Mouse (Mus musculus) stomach, embryonic 14.5 days (tissue): Measurements from ENCODE around the gene Arrdc1. TPM values are rescaled to one million over a fixed set of nuclear protein-coding genes. Genes with fewer than 3 reads are reported as not detected.
"Not testable (repeated sequence)": the region's sequence is repeated elsewhere in the genome, so short reads cannot be mapped to it uniquely, and the experiment has no call there.

Experiments used
- ATAC-seq: fragments of 200-750 bp; cut with Nextera tagmentation; 2 replicates; pipeline ENCODE4 v1.8.0; 2017; ENCODE audit warnings: low read depth, moderate TSS enrichment; ENCODE audit not compliant: insufficient number of reproducible peaks, insufficient read depth, low FRiP score
- H3K27ac ChIP-seq: fragments of 300-500 bp; sonication (generic); 2 replicates; pipeline ENCODE4 v1.5.1; 2014; ENCODE audit warnings: mild to moderate bottlenecking, low read length, moderate library complexity, mixed read lengths
- H3K27me3 ChIP-seq: fragments of 300-500 bp; sonication (generic); 2 replicates; pipeline ENCODE4 v1.6.1; 2014; ENCODE audit warnings: low read length, control low read depth, mixed read lengths; ENCODE audit not compliant: control insufficient read depth, insufficient read depth
- H3K36me3 ChIP-seq: fragments of 300-500 bp; sonication (generic); 2 replicates; pipeline ENCODE4 v1.6.1; 2014; ENCODE audit warnings: mild to moderate bottlenecking, control low read depth, low read length, moderate library complexity, mixed read lengths; ENCODE audit not compliant: control insufficient read depth, insufficient read depth
- H3K4me1 ChIP-seq: fragments of 300-500 bp; sonication (generic); 2 replicates; pipeline ENCODE4 v1.6.1; 2014; ENCODE audit warnings: low read length, control low read depth, mixed read lengths; ENCODE audit not compliant: control insufficient read depth, insufficient read depth
- H3K4me2 ChIP-seq: fragments of 300-500 bp; sonication (generic); replicated peaks from 2 replicates; pipeline ENCODE4 v1.6.1; 2014; ENCODE audit warnings: low read depth, low read length, control low read depth
- H3K4me3 ChIP-seq: fragments of 300-500 bp; sonication (generic); 2 replicates; pipeline ENCODE4 v1.5.1; 2014; ENCODE audit warnings: low read depth, low read length, control low read depth
- H3K9ac ChIP-seq: fragments of 300-500 bp; sonication (generic); replicated peaks from 2 replicates; pipeline ENCODE4 v1.6.1; 2014; ENCODE audit warnings: low read depth, mild to moderate bottlenecking, control low read depth, low read length, moderate library complexity, mixed read lengths
- H3K9me3 ChIP-seq: fragments of 300-500 bp; sonication (generic); 2 replicates; pipeline ENCODE4 v1.6.1; 2016; ENCODE audit warnings: low read depth, low read length, control low read depth; ENCODE audit not compliant: control insufficient read depth
- WGBS: fragments of 180-500 bp; shearing (Covaris S2); extraction: QIAGEN DNeasy Blood & Tissue Kit; methylation state at CpG from one replicate; pipeline ENCODE4 v1.1.7; 2014; 5-methylcytosine and 5-hydroxymethylcytosine counted together
- polyA plus RNA-seq: library from polyadenylated mRNA; unstranded; fragments of >200 nt; fragmentation: Nextera tagmentation; extraction: Ambion mirVana; gene quantifications from 2 replicates; pipeline ENCODE4 v1.2.1, GENCODE M21; 2014

Gene Arrdc1
- polyA plus RNA-seq, 1 experiment from 2014 or later: 72.4 TPM

- Histone ChIP-seq H3K36me3 (peaks cover 45% of the 10 kb centered on the region), H3K4me2 (no peak overlapping the region), H3K9me3 (no peaks in the 10 kb centered on the region), H3K4me3 (no peak overlapping the region), H3K4me1 (peaks cover 6% of the 10 kb centered on the region), H3K27me3 (no peaks in the 10 kb centered on the region), H3K27ac (no peak overlapping the region), H3K9ac (no peak overlapping the region)
- ATAC-seq: no peak
- 30% methylated on average over 3 of the region's 3 CpGs for WGBS
These were observed 25.9 kb upstream of the Arrdc1 start for GRCm38 (mm10) chr2:24960910-24961309.

- Histone ChIP-seq H3K9ac (no peak overlapping the region), H3K36me3 (peaks cover 40% of the 10 kb centered on the region), H3K9me3 (no peaks in the 10 kb centered on the region), H3K27ac (no peak overlapping the region), H3K27me3 (no peaks in the 10 kb centered on the region), H3K4me3 (no peak overlapping the region), H3K4me1 (peaks cover 5% of the 10 kb centered on the region; the same call in 1 of the 2 replicates), H3K4me2 (no peak overlapping the region)
- ATAC-seq: no peak
- WGBS: 81% methylated on average over 4 of the region's 4 CpGs
These were observed 17.5 kb upstream of the Arrdc1 start for GRCm38 (mm10) chr2:24952537-24953055.

- Histone ChIP-seq H3K9me3 (no peaks in the 10 kb centered on the region), H3K4me2 (peak overlapping the region; percentile 94), H3K36me3 (peaks cover 26% of the 10 kb centered on the region), H3K27ac (0 out of 2 replicates have a peak overlapping the region, but pooled peaks have one; percentile 55), H3K4me3 (peak overlapping the region; percentile 90), H3K9ac (peak overlapping the region; percentile 87), H3K4me1 (peaks cover 5% of the 10 kb centered on the region; the same call in 1 of the 2 replicates), H3K27me3 (no peaks in the 10 kb centered on the region)
- ATAC-seq: no peak; the same call in none of the 2 replicates
- 1% methylated on average over 26 of the region's 31 CpGs for WGBS
These were observed 15.1 kb upstream of the Arrdc1 start for GRCm38 (mm10) chr2:24950189-24950535.

GRCm38 (mm10) chr2:24949421-24950188, 14.6 kb upstream of the Arrdc1 start, which contains the start of gene Zmynd19:
Zmynd19 (plus strand) TSS chr2:24949792.
- WGBS: under 1% methylated on average over 98 of the region's 108 CpGs
- Histone ChIP-seq H3K27me3 (no peaks in the 10 kb centered on the region), H3K36me3 (peaks cover 21% of the 10 kb centered on the region), H3K4me3 (peak within 1 kb of the TSS; percentile 90), H3K27ac (0 out of 2 replicates have a peak within 1 kb of the TSS, but pooled peaks have one; percentile 55), H3K4me2 (peak within 1 kb of the TSS; percentile 94), H3K4me1 (peaks cover 5% of the 10 kb centered on the region; the same call in 1 of the 2 replicates), H3K9ac (peak within 1 kb of the TSS; percentile 87), H3K9me3 (no peaks in the 10 kb centered on the region)
- peak; percentile 98 for ATAC-seq

- not testable (repeated sequence) for H3K27me3 ChIP-seq, H3K4me2 ChIP-seq, H3K27ac ChIP-seq, H3K4me3 ChIP-seq, H3K9ac ChIP-seq, H3K4me1 ChIP-seq, ATAC-seq, H3K9me3 ChIP-seq, H3K36me3 ChIP-seq
- WGBS: 49% methylated on average over 2 of the region's 2 CpGs
These were observed 9.3 kb upstream of the Arrdc1 start for GRCm38 (mm10) chr2:24944304-24944703.

- Histone ChIP-seq H3K27me3 (no peaks in the 10 kb centered on the region), H3K4me3 (no peak overlapping the region), H3K27ac (no peak overlapping the region), H3K4me1 (no peaks in the 10 kb centered on the region), H3K9me3 (no peaks in the 10 kb centered on the region), H3K9ac (no peak overlapping the region), H3K36me3 (no peaks in the 10 kb centered on the region), H3K4me2 (no peak overlapping the region)
- no peak for ATAC-seq
- WGBS: 71% methylated on average over 4 of the region's 4 CpGs
These were observed 7.0 kb upstream of the Arrdc1 start for GRCm38 (mm10) chr2:24942092-24942491.

GRCm38 (mm10) chr2:24934441-24934963, 550 bp downstream of the Arrdc1 start:
- Histone ChIP-seq H3K36me3 (no peaks in the 10 kb centered on the region), H3K27me3 (no peaks in the 10 kb centered on the region), H3K9ac (peak overlapping the region; percentile 56; the same call in 1 of the 2 replicates), H3K9me3 (no peaks in the 10 kb centered on the region), H3K4me2 (peak overlapping the region; percentile 91), H3K4me1 (peaks cover 8% of the 10 kb centered on the region; the same call in 1 of the 2 replicates), H3K4me3 (peak overlapping the region; percentile 65), H3K27ac (peak overlapping the region; percentile 82)
- WGBS: 4% methylated on average over 19 of the region's 19 CpGs
- peak; percentile 60 for ATAC-seq

- Histone ChIP-seq H3K4me2 (no peak overlapping the region), H3K9ac (no peak overlapping the region), H3K4me1 (peaks cover 7% of the 10 kb centered on the region), H3K4me3 (no peak overlapping the region), H3K27ac (peak overlapping the region; percentile 10; the same call in 1 of the 2 replicates), H3K27me3 (no peaks in the 10 kb centered on the region), H3K9me3 (no peaks in the 10 kb centered on the region), H3K36me3 (no peaks in the 10 kb centered on the region; the same call in none of the 2 replicates)
- WGBS: 89% methylated on average over 5 of the region's 5 CpGs
- ATAC-seq: no peak
These were observed 5.5 kb downstream of the Arrdc1 start for GRCm38 (mm10) chr2:24929593-24929992.
